Mouse (Mus musculus) liver, embryonic 16.5 days (tissue): ENCODE data around the gene Bmpr1a. TPM values are rescaled to one million over a fixed set of nuclear protein-coding genes. Genes with fewer than 3 reads are reported as not detected.

Experiments
- ATAC-seq: fragments of 200-750 bp; cut with Nextera tagmentation; 2 replicates; pipeline ENCODE4 v1.8.0; 2017; ENCODE audit warnings: low read depth, mild to moderate bottlenecking, moderate number of reproducible peaks, moderate library complexity
- H3K27ac ChIP-seq: fragments of 300-500 bp; sonication (generic); 2 replicates; pipeline ENCODE4 v1.5.1; 2014; ENCODE audit warnings: mild to moderate bottlenecking, low read length
- H3K27me3 ChIP-seq: fragments of 300-500 bp; sonication (generic); 2 replicates; pipeline ENCODE4 v1.6.1; 2014; ENCODE audit warnings: low read depth, low read length, mixed read lengths; ENCODE audit not compliant: control insufficient read depth, insufficient read depth
- H3K36me3 ChIP-seq: fragments of 300-500 bp; sonication (generic); 2 replicates; pipeline ENCODE4 v1.6.1; 2014; ENCODE audit warnings: mild to moderate bottlenecking; ENCODE audit not compliant: control insufficient read depth, insufficient read depth
- H3K4me1 ChIP-seq: fragments of 300-500 bp; sonication (generic); 2 replicates; pipeline ENCODE4 v1.6.1; 2014; ENCODE audit warnings: low read depth, low read length, mixed read lengths; ENCODE audit not compliant: control insufficient read depth
- H3K4me2 ChIP-seq: fragments of 300-500 bp; sonication (generic); 2 replicates; pipeline ENCODE4 v1.6.1; 2014; ENCODE audit warnings: low read depth, low read length, mixed read lengths
- H3K4me3 ChIP-seq: fragments of 300-500 bp; sonication (generic); 2 replicates; pipeline ENCODE4 v1.5.1; 2014; ENCODE audit warnings: low read depth, mild to moderate bottlenecking, low read length
- H3K9ac ChIP-seq: fragments of 300-500 bp; sonication (generic); 2 replicates; pipeline ENCODE4 v1.6.1; 2014; ENCODE audit warnings: low read depth, low read length
- H3K9me3 ChIP-seq: fragments of 300-500 bp; sonication (generic); replicated peaks from 2 replicates; pipeline ENCODE4 v1.6.1; 2016; ENCODE audit warnings: low read length; ENCODE audit not compliant: control insufficient read depth
- WGBS: fragments of 180-500 bp; shearing (Covaris S2); extraction: QIAGEN DNeasy Blood & Tissue Kit; methylation state at CpG from one replicate; pipeline ENCODE4 v1.1.7; 2014; ENCODE audit not compliant: insufficient replicate concordance; 5-methylcytosine and 5-hydroxymethylcytosine counted together
- polyA plus RNA-seq: library from polyadenylated mRNA; unstranded; fragments of >200 nt; fragmentation: Nextera tagmentation; extraction: Ambion mirVana; gene quantifications from 2 replicates; pipeline ENCODE4 v1.2.1, GENCODE M21; 2015

Bmpr1a gene
- polyA plus RNA-seq, 1 experiment from 2014 or later, result 3.0 TPM

GRCm38 (mm10) chr14:34375941-34376340 is 127.2 kb downstream of the Bmpr1a start:
- 64% methylated on average over 5 of the region's 5 CpGs for WGBS
- H3K27ac ChIP-seq, result no peak overlapping the region
- H3K9ac ChIP-seq, result no peak overlapping the region
- H3K36me3 ChIP-seq, result no peaks in the 10 kb centered on the region
- no peak for ATAC-seq
- H3K9me3 ChIP-seq, result no peaks in the 10 kb centered on the region
- no peak overlapping the region for H3K4me2 ChIP-seq
- no peaks in the 10 kb centered on the region for H3K4me1 ChIP-seq
- no peaks in the 10 kb centered on the region for H3K27me3 ChIP-seq
- H3K4me3 ChIP-seq, result no peak overlapping the region

GRCm38 (mm10) chr14:34375415-34375904 is 127.7 kb downstream of the Bmpr1a start, which contains the start of gene Mmrn2:
Mmrn2 (plus strand) TSS chr14:34375465.
- WGBS, result 39% methylated on average over 13 of the region's 13 CpGs
- no peak within 1 kb of the TSS for H3K27ac ChIP-seq
- H3K4me1 ChIP-seq, result no peaks in the 10 kb centered on the region

GRCm38 (mm10) chr14:34374577-34374976 is 128.6 kb downstream of the Bmpr1a start, which contains the start of gene Sncg:
Sncg (minus strand) TSS chr14:34374789.
- H3K36me3 ChIP-seq, result no peaks in the 10 kb centered on the region
- H3K27ac ChIP-seq, result no peak within 1 kb of the TSS
- no peak within 1 kb of the TSS for H3K4me2 ChIP-seq
- no peak within 1 kb of the TSS for H3K9ac ChIP-seq
- H3K9me3 ChIP-seq, result no peaks in the 10 kb centered on the region
- 29% methylated on average over 10 of the region's 10 CpGs for WGBS
- no peak within 1 kb of the TSS; the same call in 1 of the 2 replicates for H3K4me3 ChIP-seq
- H3K4me1 ChIP-seq, result no peaks in the 10 kb centered on the region
- ATAC-seq, result no peak
- no peaks in the 10 kb centered on the region for H3K27me3 ChIP-seq

More at GRCm38 (mm10) chr14:34375415-34375904, 127.7 kb downstream of the Bmpr1a start, which contains the start of gene Mmrn2:
- H3K36me3 ChIP-seq, result no peaks in the 10 kb centered on the region
- no peaks in the 10 kb centered on the region for H3K27me3 ChIP-seq
- H3K9me3 ChIP-seq, result no peaks in the 10 kb centered on the region
- H3K9ac ChIP-seq, result no peak within 1 kb of the TSS
- ATAC-seq, result no peak
- no peak within 1 kb of the TSS; the same call in 1 of the 2 replicates for H3K4me3 ChIP-seq
- H3K4me2 ChIP-seq, result no peak within 1 kb of the TSS

GRCm38 (mm10) chr14:34373581-34373980 is 129.6 kb downstream of the Bmpr1a start:
- ATAC-seq, result no peak
- H3K36me3 ChIP-seq, result no peaks in the 10 kb centered on the region
- WGBS, result 54% methylated on average over 6 of the region's 6 CpGs
- H3K9ac ChIP-seq, result no peak overlapping the region
- H3K4me1 ChIP-seq, result no peaks in the 10 kb centered on the region
- no peak overlapping the region for H3K27ac ChIP-seq
- no peak overlapping the region for H3K4me2 ChIP-seq
- H3K4me3 ChIP-seq, result no peak overlapping the region
- H3K9me3 ChIP-seq, result no peaks in the 10 kb centered on the region
- H3K27me3 ChIP-seq, result no peaks in the 10 kb centered on the region

- Histone ChIP-seq H3K9ac (no peak overlapping the region), H3K9me3 (no peaks in the 10 kb centered on the region), H3K27me3 (no peaks in the 10 kb centered on the region), H3K27ac (no peak overlapping the region), H3K4me1 (no peaks in the 10 kb centered on the region), H3K36me3 (no peaks in the 10 kb centered on the region), H3K4me2 (no peak overlapping the region), H3K4me3 (no peak overlapping the region)
- 70% methylated on average over 6 of the region's 6 CpGs for WGBS
- ATAC-seq, result no peak
Observed at GRCm38 (mm10) chr14:34372646-34373045, 130.5 kb downstream of the Bmpr1a start.

- Histone ChIP-seq H3K27me3 (no peaks in the 10 kb centered on the region), H3K27ac (no peak overlapping the region), H3K9me3 (no peaks in the 10 kb centered on the region), H3K4me2 (no peak overlapping the region), H3K4me3 (no peak overlapping the region), H3K9ac (no peak overlapping the region), H3K36me3 (no peaks in the 10 kb centered on the region), H3K4me1 (no peaks in the 10 kb centered on the region)
- ATAC-seq, result no peak
- 66% methylated on average over 2 of the region's 2 CpGs for WGBS
Observed at GRCm38 (mm10) chr14:34371763-34372162, 131.4 kb downstream of the Bmpr1a start.

- Histone ChIP-seq H3K9ac (no peak overlapping the region), H3K4me3 (no peak overlapping the region), H3K27ac (no peak overlapping the region), H3K4me2 (no peak overlapping the region), H3K27me3 (no peaks in the 10 kb centered on the region), H3K36me3 (no peaks in the 10 kb centered on the region), H3K9me3 (no peaks in the 10 kb centered on the region), H3K4me1 (no peaks in the 10 kb centered on the region)
- ATAC-seq, result no peak
- WGBS, result 60% methylated on average over 3 of the region's 3 CpGs
Observed at GRCm38 (mm10) chr14:34370921-34371320, 132.2 kb downstream of the Bmpr1a start.

- H3K27me3 ChIP-seq, result no peaks in the 10 kb centered on the region
- ATAC-seq, result no peak
- H3K9ac ChIP-seq, result no peak overlapping the region
- H3K27ac ChIP-seq, result no peak overlapping the region
- no peaks in the 10 kb centered on the region for H3K36me3 ChIP-seq
- H3K4me3 ChIP-seq, result no peak overlapping the region
- no peaks in the 10 kb centered on the region for H3K9me3 ChIP-seq
- H3K4me1 ChIP-seq, result no peaks in the 10 kb centered on the region
- 46% methylated on average over 3 of the region's 3 CpGs for WGBS
- H3K4me2 ChIP-seq, result no peak overlapping the region
Observed at GRCm38 (mm10) chr14:34370203-34370602, 132.9 kb downstream of the Bmpr1a start.

GRCm38 (mm10) chr14:34365147-34365507 is 138.0 kb downstream of the Bmpr1a start:
- Histone ChIP-seq H3K9me3 (no peaks in the 10 kb centered on the region), H3K9ac (no peak overlapping the region), H3K27me3 (no peaks in the 10 kb centered on the region), H3K36me3 (no peaks in the 10 kb centered on the region), H3K4me2 (no peak overlapping the region), H3K4me3 (no peak overlapping the region), H3K4me1 (no peaks in the 10 kb centered on the region; the same call in 1 of the 2 replicates), H3K27ac (no peak overlapping the region)
- WGBS, result 67% methylated on average over 2 of the region's 2 CpGs
- ATAC-seq, result no peak
